In genomic region chr8:87791103-87791502, GRCm38 (mm10) we compare ENCODE assay signal across 15 mouse cellular contexts.
DNase-seq lines count a peak whose midpoint lies in the region; ATAC-seq and TF ChIP-seq lines count a peak whose summit lies in the region.
"Had no signal": no experiment of that assay in that cellular context is flagged by ENCODE, and none has a peak within 500 bp of the region (broad histone marks: within the 10 kb centered on the region; RNA-seq: fewer than 3 reads in every experiment).

No protein-coding gene starts in this region.

- no peaks in the 10 kb centered on the region for H3K27me3 ChIP-seq in heart, embryonic 13.5 days (replicated peaks)
- no peaks in the 10 kb centered on the region for H3K27me3 ChIP-seq in stomach, postnatal 0 days (ENCODE audit: control insufficient read depth, insufficient read depth, low read length)
- H3K27me3 ChIP-seq: embryonic facial prominence, embryonic 13.5 days; forebrain, embryonic 15.5 days; limb, embryonic 12.5 days had no signal

- DNase-seq in adrenal gland, adult (ENCODE audit: inconsistent age in 2 of 2, low spot score in 1 of 2): peak; percentile 78 to 82
- no peak for DNase-seq in adrenal gland, adult 18-20 months (ENCODE audit: low spot score in 2 of 2)
- DNase-seq in lung, postnatal 10 days: peak; percentile 42
- DNase-seq in lung, postnatal 25 days (ENCODE audit: low spot score): no peak
- DNase-seq in stomach, postnatal 0 days (ENCODE audit: low spot score): peak; percentile 24
- DNase-seq in left cerebral cortex, adult 2 months (ENCODE audit: extremely low spot score in 1 of 2, low spot score in 2 of 2): no peak
- DNase-seq in layer of hippocampus, postnatal 14 days (ENCODE audit: low spot score in 2 of 2): no peak
- DNase-seq: layer of hippocampus, adult 9-11 months; lung, adult 2 months had no signal

- no peak for TF ChIP-seq EP300 in stomach, postnatal 0 days (optimal IDR thresholded peaks at IDR 0.05)

- H3K9me3 ChIP-seq in heart, embryonic 13.5 days: no peaks in the 10 kb centered on the region
- no peaks in the 10 kb centered on the region for H3K9me3 ChIP-seq in stomach, postnatal 0 days (ENCODE audit: control insufficient read depth, low read length)
- H3K9me3 ChIP-seq: embryonic facial prominence, embryonic 13.5 days; forebrain, embryonic 15.5 days; limb, embryonic 12.5 days had no signal

- no peak overlapping the region for H3K4me3 ChIP-seq in heart, embryonic 13.5 days
- H3K4me3 ChIP-seq in stomach, postnatal 0 days (ENCODE audit: low read depth, low read length): no peak overlapping the region
- no peak overlapping the region for H3K4me3 ChIP-seq in left cerebral cortex, adult 2 months
- H3K4me3 ChIP-seq: embryonic facial prominence, embryonic 13.5 days; forebrain, embryonic 15.5 days; heart, adult 2 months; limb, embryonic 12.5 days had no signal

- no peak overlapping the region for H3K4me2 ChIP-seq in heart, embryonic 13.5 days
- H3K4me2 ChIP-seq in stomach, postnatal 0 days (replicated peaks; ENCODE audit: low read depth): no peak overlapping the region
- H3K4me2 ChIP-seq: embryonic facial prominence, embryonic 13.5 days; forebrain, embryonic 15.5 days; limb, embryonic 12.5 days; midbrain, embryonic 11.5 days had no signal

- H3K4me1 ChIP-seq in heart, embryonic 13.5 days: peaks cover 15% of the 10 kb centered on the region
- no peaks in the 10 kb centered on the region for H3K4me1 ChIP-seq in stomach, postnatal 0 days (replicated peaks; ENCODE audit: control insufficient read depth, insufficient read depth)

- H3K27ac ChIP-seq in heart, embryonic 13.5 days (replicated peaks): 0 out of 2 replicates have a peak overlapping the region, but pooled peaks have one; percentile 28
- no peak overlapping the region for H3K27ac ChIP-seq in stomach, postnatal 0 days (replicated peaks)
- H3K27ac ChIP-seq in left cerebral cortex, adult 2 months: no peak overlapping the region
- H3K27ac ChIP-seq: embryonic facial prominence, embryonic 13.5 days; forebrain, embryonic 15.5 days; heart, adult 2 months; limb, embryonic 12.5 days had no signal

- ATAC-seq in heart, embryonic 13.5 days (ENCODE audit: extremely low read depth, insufficient number of reproducible peaks, low FRiP score, low TSS enrichment): no peak; the same call in 1 of the 2 replicates
- peak; percentile 70 for ATAC-seq in stomach, postnatal 0 days (ENCODE audit: low FRiP score, low TSS enrichment)
- ATAC-seq: forebrain, embryonic 15.5 days had no signal

- no peak overlapping the region for H3K9ac ChIP-seq in heart, embryonic 13.5 days
- no peak overlapping the region for H3K9ac ChIP-seq in stomach, postnatal 0 days (ENCODE audit: low read length)
- H3K9ac ChIP-seq: embryonic facial prominence, embryonic 13.5 days; forebrain, embryonic 15.5 days; limb, embryonic 12.5 days had no signal

- H3K36me3 ChIP-seq in heart, embryonic 13.5 days: no peaks in the 10 kb centered on the region
- no peaks in the 10 kb centered on the region for H3K36me3 ChIP-seq in stomach, postnatal 0 days (ENCODE audit: control insufficient read depth, insufficient read depth, low read length)
- H3K36me3 ChIP-seq: embryonic facial prominence, embryonic 13.5 days; forebrain, embryonic 15.5 days; limb, embryonic 12.5 days had no signal

- no peak for TF ChIP-seq CTCF in stomach, postnatal 0 days (IDR thresholded peaks at IDR 0.05; ENCODE audit: low read depth)
- no peak for TF ChIP-seq CTCF in left cerebral cortex, adult 2 months (IDR thresholded peaks at IDR 0.05)

- intact Hi-C loops in left cerebral cortex, adult 2 months (cut with DNase I): no loop called here

- WGBS in heart, embryonic 13.5 days: 41% methylated on average over 6 of the region's 6 CpGs
- WGBS in stomach, postnatal 0 days: 70% methylated on average over 6 of the region's 6 CpGs

Comparison
In these comparisons a context has a peak if more than half of its experiments do, and no peak if none do; other contexts are left out.
1. DNase-seq: peak in adrenal gland, adult (2 of 2), lung, postnatal 10 days (single experiment) and stomach, postnatal 0 days (single experiment); none in adrenal gland, adult 18-20 months (0 of 2), lung, postnatal 25 days (single experiment), left cerebral cortex, adult 2 months (0 of 2) and layer of hippocampus, postnatal 14 days (0 of 2).